Mouse (Mus musculus) c-Kit-negative CD71-positive TER-119-positive erythroid progenitor cells, embryonic 14.5 days (primary cell): ENCODE results near the gene Dock6.

Source experiments
- DNase-seq: peaks from one replicate; pipeline ENCODE4 v3.0.0-alpha.2; 2013; ENCODE audit warnings: low read depth, low spot score

The Dock6 gene

DNA sequence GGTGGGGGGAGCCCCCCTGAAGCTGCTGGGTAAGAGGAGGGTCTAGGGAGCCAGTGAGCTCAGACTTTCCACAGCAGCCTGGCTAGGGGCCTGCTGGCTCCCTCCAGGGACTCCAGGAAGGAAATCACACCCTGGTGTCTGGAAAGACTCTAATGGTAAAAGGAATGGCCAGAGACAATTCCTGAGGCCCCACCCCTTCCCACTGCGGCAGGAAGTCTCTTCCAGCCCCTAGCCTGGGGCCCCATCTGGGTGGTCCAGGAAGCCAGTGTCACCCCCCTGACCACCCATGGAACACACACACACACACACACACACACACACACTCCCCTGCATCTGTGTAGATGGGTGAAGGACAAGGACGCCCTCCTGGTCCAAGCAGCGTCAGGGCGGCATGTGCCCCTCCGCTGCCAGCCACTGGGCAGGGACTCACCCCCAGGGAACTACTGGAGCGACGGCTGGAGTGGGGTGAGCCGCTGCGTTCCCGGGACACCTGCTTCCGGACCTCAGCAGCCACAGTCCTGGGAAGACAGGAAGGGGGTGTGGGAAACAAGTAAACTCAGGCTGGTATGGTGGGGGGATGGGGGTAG, 5.6 kb downstream of the Dock6 start:
- DNase-seq = no peak

DNA sequence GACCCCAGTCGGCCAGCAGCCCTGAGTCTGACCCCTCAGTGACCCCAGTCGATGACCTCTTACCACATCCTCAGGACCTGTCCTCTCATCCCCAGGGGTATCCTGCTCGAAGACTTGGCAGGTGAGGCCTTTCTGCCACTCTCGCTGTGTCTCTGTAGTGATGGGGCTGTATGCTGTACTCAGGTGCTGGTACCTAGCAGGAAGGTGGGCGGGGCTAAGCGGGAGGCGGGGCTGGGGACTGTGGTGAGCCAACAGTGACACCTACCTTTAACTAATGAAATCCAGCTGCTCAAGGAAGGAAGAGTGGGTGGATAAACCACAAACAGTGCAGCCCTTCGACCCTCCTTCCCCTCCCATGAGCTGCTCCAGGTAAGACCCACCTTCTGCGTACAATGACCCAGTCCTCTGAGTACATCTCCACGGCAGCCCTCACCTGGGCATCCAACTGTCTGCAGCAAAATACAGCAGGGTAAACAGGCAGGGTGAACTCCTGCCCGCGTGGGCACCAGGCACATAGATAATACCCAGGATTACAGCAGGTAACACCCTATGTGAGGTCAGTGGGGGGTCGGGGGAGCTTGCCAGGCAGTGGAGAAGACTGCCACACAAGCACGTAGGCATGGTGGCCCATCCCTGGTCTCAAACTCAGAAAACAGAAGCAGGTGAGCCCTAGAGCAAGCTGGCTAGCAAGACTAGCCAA, 6.9 kb downstream of the Dock6 start:
- no peak for DNase-seq

GRCm38 (mm10) chr9:21843086-21843485, 9.3 kb downstream of the Dock6 start:
- DNase-seq = no peak

GRCm38 (mm10) chr9:21842391-21842790, 10.0 kb downstream of the Dock6 start:
- no peak for DNase-seq

DNA sequence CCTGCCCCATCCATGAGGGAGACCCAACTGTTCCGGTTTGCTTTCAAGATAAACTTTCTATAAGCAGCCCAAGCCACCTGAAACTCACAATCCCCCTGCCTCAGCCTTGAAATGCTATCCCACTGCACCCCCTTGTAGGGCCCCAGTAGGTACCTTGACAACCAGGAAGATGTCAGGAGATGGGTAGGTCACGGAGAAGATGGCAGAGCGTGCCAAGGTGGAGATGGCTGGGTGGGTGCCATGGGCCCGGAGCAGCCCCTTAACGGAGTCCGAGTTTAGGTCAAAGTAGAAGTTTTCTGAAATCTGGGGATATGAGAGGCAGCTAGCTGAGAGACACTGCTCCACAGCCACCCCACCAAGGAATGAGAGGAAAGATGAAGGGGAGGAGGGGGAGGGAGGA, 11.1 kb downstream of the Dock6 start:
- DNase-seq = no peak

GRCm38 (mm10) chr9:21840115-21840787, 12.2 kb downstream of the Dock6 start:
- peak; percentile 8 for DNase-seq

DNA sequence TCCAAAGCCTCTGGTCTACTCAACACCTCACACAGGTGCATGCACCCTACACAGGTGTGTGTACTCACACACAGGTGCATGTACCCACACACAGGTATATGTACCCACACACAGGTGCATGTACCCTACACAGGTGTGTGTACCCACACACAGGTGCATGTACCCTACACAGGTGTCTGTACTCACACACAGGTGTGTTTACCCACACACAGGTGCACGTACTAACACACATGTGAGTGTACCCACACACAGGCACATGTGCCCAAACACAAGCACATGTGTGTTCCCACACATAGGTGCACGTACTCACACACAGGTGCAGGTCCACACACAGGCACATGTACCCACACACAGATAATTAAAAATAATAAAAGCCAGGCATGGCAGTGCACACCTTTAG, 14.7 kb downstream of the Dock6 start:
- no peak for DNase-seq

- no peak for DNase-seq
Measured at GRCm38 (mm10) chr9:21835258-21835912, 17.1 kb downstream of the Dock6 start, which contains the start of gene Angptl8. Angptl8 (plus strand) TSS chr9:21835510.

DNA sequence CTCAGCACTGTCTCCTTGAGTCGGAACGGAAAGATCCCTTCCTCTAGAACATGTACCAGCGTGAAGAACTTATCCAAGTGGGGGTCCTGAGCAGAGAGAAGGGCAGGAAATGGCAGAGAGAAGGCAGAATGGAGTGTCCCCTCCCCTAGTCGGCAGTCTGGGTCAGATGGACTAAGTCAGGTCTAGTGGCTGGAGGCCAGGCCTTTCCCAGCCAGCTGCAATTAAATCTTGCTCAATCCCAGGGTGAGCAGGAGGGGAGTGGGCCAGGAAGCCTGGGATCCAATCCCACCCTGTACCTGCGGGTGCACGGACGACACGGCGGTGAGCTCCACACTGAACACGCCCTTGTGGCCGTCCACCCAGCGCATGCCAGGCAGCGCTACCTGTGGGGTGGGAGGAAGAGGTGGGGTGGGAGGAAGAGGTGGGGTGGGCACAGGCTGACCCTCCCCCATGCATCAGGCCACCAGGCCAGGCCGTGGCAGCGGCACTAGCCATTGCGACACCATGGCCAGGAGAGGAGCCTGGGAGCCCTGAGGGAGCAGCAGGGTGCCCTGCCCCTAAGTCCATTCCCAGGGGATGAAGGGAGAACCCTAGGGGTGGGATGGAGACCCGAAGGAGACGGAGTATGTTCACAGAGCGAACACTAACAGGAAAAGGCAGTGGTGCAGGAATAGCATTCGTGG, 20.7 kb downstream of the Dock6 start:
- no peak for DNase-seq

- DNase-seq = no peak
Measured at GRCm38 (mm10) chr9:21830936-21831335, 21.5 kb downstream of the Dock6 start.

- no peak for DNase-seq
Measured at GRCm38 (mm10) chr9:21830461-21830850, 22.0 kb downstream of the Dock6 start.

DNA sequence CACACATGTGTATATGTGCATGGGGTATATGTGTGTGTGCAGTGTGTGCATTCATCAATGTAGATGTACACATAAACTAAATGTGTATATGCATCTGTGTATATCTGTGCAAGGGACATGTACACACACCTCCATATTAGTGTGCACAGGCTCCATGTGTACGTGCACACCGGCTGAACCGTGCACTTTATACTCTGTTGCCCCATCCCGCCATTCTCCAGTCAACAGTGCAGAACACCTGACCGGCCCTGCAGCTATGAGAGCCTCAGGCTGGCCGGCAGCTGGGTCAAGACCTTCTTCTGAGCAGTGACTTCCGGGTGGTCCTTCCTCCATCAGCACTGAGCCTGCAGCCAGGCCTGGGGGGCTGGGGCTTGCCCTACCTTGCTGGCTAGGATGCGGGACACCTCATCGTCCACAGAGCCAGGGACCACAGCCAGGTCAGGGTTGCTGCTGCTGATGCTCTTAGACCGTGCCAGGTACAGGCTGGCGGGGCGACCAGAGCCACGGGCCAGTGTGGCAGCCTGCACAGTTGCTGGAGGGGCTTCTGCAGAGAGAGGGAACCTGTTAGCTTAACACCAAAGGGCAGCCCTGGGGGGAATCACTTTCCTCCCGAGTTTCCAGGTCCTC, 22.5 kb downstream of the Dock6 start:
- DNase-seq = no peak

GRCm38 (mm10) chr9:21824366-21824765, 28.1 kb downstream of the Dock6 start:
- DNase-seq = no peak

- DNase-seq = no peak
Measured at GRCm38 (mm10) chr9:21823957-21824356, 28.5 kb downstream of the Dock6 start.

DNA sequence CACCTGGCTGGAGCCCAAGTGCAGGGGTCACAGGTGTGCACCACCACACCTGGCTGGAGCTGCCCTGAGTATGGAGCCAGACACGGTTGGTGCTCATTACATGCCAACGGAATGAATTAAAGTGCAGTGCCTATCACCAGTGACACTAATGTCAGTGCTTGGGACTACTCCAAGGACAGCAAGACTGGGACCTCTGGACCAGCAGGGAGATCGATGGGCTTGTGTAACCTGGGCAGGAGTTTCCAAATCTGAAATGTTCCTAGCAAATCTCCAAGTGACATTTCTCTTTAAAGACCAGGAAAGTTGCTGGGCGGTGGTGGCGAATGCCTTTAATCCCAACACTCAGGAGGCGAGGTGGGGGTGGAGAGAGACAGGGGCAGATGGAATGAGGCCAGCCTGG, 29.7 kb downstream of the Dock6 start:
- no peak for DNase-seq

DNA sequence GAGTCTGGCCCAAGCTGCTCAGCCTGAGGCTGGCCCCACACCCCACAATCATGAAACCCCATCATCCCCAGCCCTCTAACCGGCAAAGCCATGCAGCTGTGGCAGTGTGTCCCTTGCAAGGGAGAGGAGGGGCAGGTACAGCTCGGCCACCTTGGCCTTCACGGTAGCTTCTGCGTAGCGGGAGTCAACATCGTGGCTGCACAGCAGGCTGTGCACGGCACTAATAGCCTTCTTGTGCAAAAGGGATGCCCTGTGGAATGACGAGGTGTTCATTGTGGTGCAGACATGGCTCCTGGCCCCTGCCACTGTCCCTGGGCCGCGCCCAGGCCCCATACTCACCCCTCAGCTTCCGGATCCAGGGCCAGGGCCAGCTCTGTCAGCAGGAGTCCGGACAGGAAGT, 32.3 kb downstream of the Dock6 start:
- DNase-seq = no peak

GRCm38 (mm10) chr9:21819181-21819729, 33.2 kb downstream of the Dock6 start:
- DNase-seq = no peak

DNA sequence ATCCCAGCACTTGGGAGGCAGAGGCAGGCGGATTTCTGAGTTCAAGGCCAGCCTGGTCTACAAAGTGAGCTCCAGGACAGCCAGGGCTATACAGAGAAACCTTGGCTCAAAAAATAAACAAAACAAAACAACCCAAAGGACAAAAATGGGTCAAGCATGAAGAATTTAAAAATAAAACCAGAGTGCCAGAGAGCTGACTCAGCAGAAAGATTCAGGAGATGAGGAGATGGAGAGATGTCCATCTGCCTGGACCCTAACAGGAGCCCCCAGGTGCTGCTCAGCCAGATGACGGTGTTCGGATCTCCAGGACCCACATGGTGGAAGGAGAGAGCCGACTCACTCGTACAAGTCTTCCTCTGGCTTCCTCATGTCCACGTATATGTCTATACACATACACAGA, 33.9 kb downstream of the Dock6 start:
- no peak for DNase-seq

DNA sequence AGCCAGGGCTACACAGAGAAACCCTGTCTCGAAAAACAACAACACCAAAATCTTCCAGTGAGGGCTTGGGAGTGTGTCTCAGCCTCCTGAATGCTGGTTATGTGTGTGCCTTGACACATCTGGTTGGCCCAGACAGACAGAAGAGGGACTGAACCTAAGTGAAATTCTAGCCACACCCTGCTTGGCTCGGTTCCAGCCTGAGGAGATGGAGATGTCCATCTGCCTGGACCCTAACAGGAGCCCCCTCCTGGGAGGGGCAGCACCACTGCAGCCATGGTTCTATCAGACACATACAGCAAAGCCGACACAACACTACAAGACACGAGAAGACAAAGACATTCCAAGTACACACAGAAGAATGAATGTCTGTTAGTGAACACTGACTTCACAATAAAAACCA, 34.3 kb downstream of the Dock6 start:
- no peak for DNase-seq

DNA sequence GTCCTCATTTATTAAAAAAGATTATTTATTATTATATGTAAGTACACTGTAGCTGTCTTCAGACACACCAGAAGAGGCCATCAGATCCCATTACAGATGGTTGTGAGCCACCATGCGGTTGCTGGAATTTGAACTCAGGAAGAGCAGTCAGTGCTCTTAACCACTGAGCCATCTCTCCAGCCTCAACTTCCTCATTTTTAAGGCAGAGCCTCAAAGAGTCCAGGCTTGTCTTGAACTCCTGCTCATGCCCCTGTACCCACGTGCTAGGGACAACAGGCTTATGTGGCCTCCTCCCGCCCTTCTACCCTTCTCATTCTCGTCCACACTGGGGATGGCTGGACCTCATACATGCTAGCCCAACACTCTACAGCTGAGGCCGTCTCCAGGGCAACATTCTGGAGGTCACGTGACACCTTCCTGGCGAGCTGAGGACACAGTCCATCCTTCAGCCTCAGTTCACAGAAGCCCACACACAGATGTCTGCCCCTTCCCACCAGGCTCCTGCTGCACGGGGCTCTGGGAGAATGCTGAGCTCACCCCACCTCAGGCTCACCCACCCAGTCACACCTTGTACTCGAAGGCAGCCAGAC, 35.6 kb downstream of the Dock6 start:
- DNase-seq = no peak

DNA sequence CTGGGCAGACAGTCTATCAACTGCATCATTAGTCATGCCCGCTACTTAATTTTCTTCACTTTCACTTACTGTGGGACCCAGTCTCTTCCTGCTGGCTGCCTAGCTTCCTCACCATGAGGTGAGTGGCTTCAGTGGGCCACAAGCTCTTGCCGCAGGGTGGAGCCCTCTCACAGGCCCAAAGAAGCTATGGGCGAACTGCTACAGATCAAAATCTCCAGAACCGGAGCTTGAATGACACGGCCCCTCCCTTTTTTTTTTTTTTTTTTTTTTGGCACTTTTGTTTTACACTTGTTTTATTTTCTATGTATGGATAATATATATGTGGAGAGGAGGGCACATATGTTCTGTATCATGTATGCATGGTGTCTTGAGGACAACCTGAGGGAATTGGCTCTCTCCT, 41.3 kb downstream of the Dock6 start:
- DNase-seq = no peak
